Mouse (Mus musculus) left cerebral cortex, adult 8-10 months (tissue): ENCODE data around the gene E2f1. TPM values are rescaled to one million over a fixed set of nuclear protein-coding genes. Genes with fewer than 3 reads are reported as not detected.
A peak's percentile ranks its signal among the peaks of the same experiment; 100 is the strongest.

Experiments used
- DNase-seq, 2 experiments: peaks; one replicate each; pipeline ENCODE4 v3.0.0; 2022; ENCODE audit warnings: low spot score in 2 of 2
- total RNA-seq, 4 experiments: library from RNA; stranded (reverse); gene quantifications; 2 replicates each; pipeline ENCODE4 v1.2.4; 2022

The E2f1 gene
- total RNA-seq, 4 experiments from 2014 or later = 10.5 to 13.9 (median 13.1) TPM

GRCm38 (mm10) chr2:154583906-154584872 is 14.5 kb upstream of the E2f1 start:
- peak; percentile 68 to 96 for DNase-seq

GRCm38 (mm10) chr2:154581421-154581820 is 11.7 kb upstream of the E2f1 start:
- no peak for DNase-seq

GRCm38 (mm10) chr2:154580586-154580985 is 10.9 kb upstream of the E2f1 start:
- no peak for DNase-seq

GRCm38 (mm10) chr2:154577744-154578067 is 8.0 kb upstream of the E2f1 start:
- no peak for DNase-seq

- DNase-seq = no peak
Measured at GRCm38 (mm10) chr2:154576876-154577743, 7.4 kb upstream of the E2f1 start.

- no peak for DNase-seq
Measured at GRCm38 (mm10) chr2:154574271-154574670, 4.6 kb upstream of the E2f1 start.

- DNase-seq = no peak
Measured at GRCm38 (mm10) chr2:154572996-154573395, 3.3 kb upstream of the E2f1 start.

- DNase-seq = no peak
Measured at GRCm38 (mm10) chr2:154571976-154572375, 2.3 kb upstream of the E2f1 start.

GRCm38 (mm10) chr2:154571266-154571665 is 1.6 kb upstream of the E2f1 start:
- no peak for DNase-seq

GRCm38 (mm10) chr2:154570666-154571065 is 974 bp upstream of the E2f1 start:
- no peak for DNase-seq

- DNase-seq = peak in 1 of 2 experiments; percentile 58
Measured at GRCm38 (mm10) chr2:154569071-154569748, 482 bp downstream of the E2f1 start.

GRCm38 (mm10) chr2:154568329-154569070 is 1.2 kb downstream of the E2f1 start:
- DNase-seq = no peak

- DNase-seq = no peak
Measured at GRCm38 (mm10) chr2:154567766-154568165, 1.9 kb downstream of the E2f1 start.

GRCm38 (mm10) chr2:154566641-154567040 is 3.1 kb downstream of the E2f1 start:
- DNase-seq = no peak

- DNase-seq = no peak
Measured at GRCm38 (mm10) chr2:154565562-154565961, 4.1 kb downstream of the E2f1 start.

GRCm38 (mm10) chr2:154563612-154564170 is 6.0 kb downstream of the E2f1 start:
- DNase-seq = no peak

- DNase-seq = no peak
Measured at GRCm38 (mm10) chr2:154558264-154559039, 11.2 kb downstream of the E2f1 start, which contains the start of gene Necab3. Gene Necab3, minus strand, starts transcription at chr2:154558890.

GRCm38 (mm10) chr2:154557184-154557832 is 12.4 kb downstream of the E2f1 start:
- DNase-seq = peak in 1 of 2 experiments; percentile 71

- DNase-seq = peak in 1 of 2 experiments; percentile 81
Measured at GRCm38 (mm10) chr2:154555235-154555634, 14.5 kb downstream of the E2f1 start.
